Mouse (Mus musculus) hindbrain, embryonic 16.5 days (tissue): Measurements from ENCODE around the gene Myrfl. TPM values are rescaled to one million over a fixed set of nuclear protein-coding genes. Genes with fewer than 3 reads are reported as not detected.

Source experiments
- ATAC-seq: fragments of 200-750 bp; cut with Nextera tagmentation; 2 replicates; pipeline ENCODE4 v1.8.0; 2017; ENCODE audit warnings: moderate TSS enrichment, moderate library complexity
- H3K27ac ChIP-seq: fragments of 300-500 bp; sonication (generic); 2 replicates; pipeline ENCODE4 v1.5.1; 2014; ENCODE audit warnings: low read depth, mild to moderate bottlenecking, control low read depth, low read length, moderate library complexity
- H3K27me3 ChIP-seq: fragments of 300-500 bp; sonication (generic); replicated peaks from 2 replicates; pipeline ENCODE4 v1.6.1; 2014; ENCODE audit warnings: low read length; ENCODE audit not compliant: control insufficient read depth, insufficient read depth
- H3K36me3 ChIP-seq: fragments of 300-500 bp; sonication (generic); 2 replicates; pipeline ENCODE4 v1.6.1; 2014; ENCODE audit warnings: mild to moderate bottlenecking, low read length, moderate library complexity, mixed read lengths; ENCODE audit not compliant: control insufficient read depth, insufficient read depth
- H3K4me1 ChIP-seq: fragments of 300-500 bp; sonication (generic); 2 replicates; pipeline ENCODE4 v1.6.1; 2014; ENCODE audit warnings: low read depth, low read length; ENCODE audit not compliant: control insufficient read depth, insufficient read depth
- H3K4me2 ChIP-seq: fragments of 300-500 bp; sonication (generic); 2 replicates; pipeline ENCODE4 v1.6.1; 2014; ENCODE audit warnings: mild to moderate bottlenecking, low read length, control low read depth, moderate library complexity
- H3K4me3 ChIP-seq: fragments of 300-500 bp; sonication (generic); 2 replicates; pipeline ENCODE4 v1.5.1; 2014; ENCODE audit warnings: mild to moderate bottlenecking, low read length, control low read depth, moderate library complexity
- H3K9ac ChIP-seq: fragments of 300-500 bp; sonication (generic); 2 replicates; pipeline ENCODE4 v1.6.1; 2014; ENCODE audit warnings: low read depth, mild to moderate bottlenecking, control low read depth, low read length, moderate library complexity
- H3K9me3 ChIP-seq: fragments of 300-500 bp; sonication (generic); 2 replicates; pipeline ENCODE4 v1.6.1; 2014; ENCODE audit warnings: mild to moderate bottlenecking, low read length, moderate library complexity; ENCODE audit not compliant: control insufficient read depth
- WGBS: fragments of 180-500 bp; shearing (Covaris S2); extraction: QIAGEN DNeasy Blood & Tissue Kit; methylation state at CpG from one replicate; pipeline ENCODE4 v1.1.7; 2014; 5-methylcytosine and 5-hydroxymethylcytosine counted together
- polyA plus RNA-seq: library from polyadenylated mRNA; unstranded; fragments of >200 nt; fragmentation: Nextera tagmentation; extraction: Ambion mirVana; gene quantifications from 2 replicates; pipeline ENCODE4 v1.2.1, GENCODE M21; 2015

Gene Myrfl
- polyA plus RNA-seq: 0.11 and 0.15 TPM in 2 replicates

- no peaks in the 10 kb centered on the region for H3K27me3 ChIP-seq
- no peak within 1 kb of the TSS for H3K4me3 ChIP-seq
- no peaks in the 10 kb centered on the region for H3K36me3 ChIP-seq
- H3K9me3 ChIP-seq: no peaks in the 10 kb centered on the region
- no peaks in the 10 kb centered on the region for H3K4me1 ChIP-seq
- ATAC-seq: no peak
- no peak within 1 kb of the TSS for H3K27ac ChIP-seq
- 81% methylated on average over 17 of the region's 17 CpGs for whole genome bisulfite sequencing
- no peak within 1 kb of the TSS for H3K4me2 ChIP-seq
- no peak within 1 kb of the TSS for H3K9ac ChIP-seq
Observed at GRCm38 (mm10) chr10:116896336-116897177, at the start of gene Myrfl. Gene Myrfl (minus strand): TSS chr10:116896919.

- no peak overlapping the region for H3K9ac ChIP-seq
- H3K27ac ChIP-seq: no peak overlapping the region
- H3K9me3 ChIP-seq: no peaks in the 10 kb centered on the region
- no peaks in the 10 kb centered on the region for H3K27me3 ChIP-seq
- ATAC-seq: no peak
- H3K4me3 ChIP-seq: no peak overlapping the region
- peaks cover 5% of the 10 kb centered on the region; the same call in 1 of the 2 replicates for H3K36me3 ChIP-seq
- peaks cover 10% of the 10 kb centered on the region for H3K4me1 ChIP-seq
- WGBS: 68% methylated on average over 10 of the region's 10 CpGs
- no peak overlapping the region for H3K4me2 ChIP-seq
Observed at GRCm38 (mm10) chr10:116944940-116945339, 48.2 kb upstream of the Myrfl start.

GRCm38 (mm10) chr10:116944144-116944543 lies 47.4 kb upstream of the Myrfl start:
- Histone ChIP-seq H3K27ac (no peak overlapping the region), H3K9ac (no peak overlapping the region), H3K4me2 (no peak overlapping the region), H3K9me3 (no peaks in the 10 kb centered on the region), H3K36me3 (peaks cover 6% of the 10 kb centered on the region; the same call in 1 of the 2 replicates), H3K4me3 (no peak overlapping the region), H3K27me3 (no peaks in the 10 kb centered on the region), H3K4me1 (peaks cover 9% of the 10 kb centered on the region)
- WGBS: 88% methylated on average over 3 of the region's 3 CpGs
- ATAC-seq: no peak

- Histone ChIP-seq H3K9me3 (no peaks in the 10 kb centered on the region), H3K4me2 (no peak overlapping the region), H3K27me3 (no peaks in the 10 kb centered on the region), H3K4me1 (no peaks in the 10 kb centered on the region), H3K9ac (no peak overlapping the region), H3K27ac (no peak overlapping the region), H3K36me3 (peaks cover 15% of the 10 kb centered on the region), H3K4me3 (no peak overlapping the region)
- ATAC-seq: no peak
- 94% methylated on average over 6 of the region's 6 CpGs for WGBS
Observed at GRCm38 (mm10) chr10:116943025-116943424, 46.3 kb upstream of the Myrfl start.

GRCm38 (mm10) chr10:116935028-116935427 lies 38.3 kb upstream of the Myrfl start:
- H3K27ac ChIP-seq: no peak overlapping the region
- H3K4me3 ChIP-seq: no peak overlapping the region
- WGBS: 64% methylated on average over 12 of the region's 12 CpGs
- H3K27me3 ChIP-seq: no peaks in the 10 kb centered on the region
- H3K9me3 ChIP-seq: no peaks in the 10 kb centered on the region
- no peak overlapping the region for H3K9ac ChIP-seq
- no peak overlapping the region for H3K4me2 ChIP-seq
- no peak for ATAC-seq
- H3K4me1 ChIP-seq: no peaks in the 10 kb centered on the region
- peaks cover 23% of the 10 kb centered on the region for H3K36me3 ChIP-seq

- H3K27me3 ChIP-seq: no peaks in the 10 kb centered on the region
- WGBS: 90% methylated on average over 7 of the region's 7 CpGs
- H3K27ac ChIP-seq: no peak overlapping the region
- no peak overlapping the region for H3K4me3 ChIP-seq
- no peak overlapping the region for H3K9ac ChIP-seq
- H3K4me1 ChIP-seq: no peaks in the 10 kb centered on the region
- no peak overlapping the region for H3K4me2 ChIP-seq
- H3K36me3 ChIP-seq: peaks cover 19% of the 10 kb centered on the region
- no peaks in the 10 kb centered on the region for H3K9me3 ChIP-seq
- no peak for ATAC-seq
Observed at GRCm38 (mm10) chr10:116933794-116934193, 37.1 kb upstream of the Myrfl start.

GRCm38 (mm10) chr10:116932418-116932817 lies 35.7 kb upstream of the Myrfl start:
- Histone ChIP-seq H3K4me2 (no peak overlapping the region), H3K9ac (no peak overlapping the region), H3K36me3 (peaks cover 9% of the 10 kb centered on the region), H3K4me1 (no peaks in the 10 kb centered on the region), H3K9me3 (no peaks in the 10 kb centered on the region), H3K27me3 (no peaks in the 10 kb centered on the region), H3K27ac (no peak overlapping the region), H3K4me3 (no peak overlapping the region)
- no peak for ATAC-seq
- WGBS: 82% methylated on average over 13 of the region's 13 CpGs

GRCm38 (mm10) chr10:116931497-116932179 lies 34.9 kb upstream of the Myrfl start:
- no peak overlapping the region for H3K4me3 ChIP-seq
- WGBS: 89% methylated on average over 15 of the region's 15 CpGs
- no peaks in the 10 kb centered on the region for H3K4me1 ChIP-seq
- H3K36me3 ChIP-seq: peaks cover under 1% of the 10 kb centered on the region
- no peak overlapping the region for H3K9ac ChIP-seq
- H3K27ac ChIP-seq: no peak overlapping the region
- H3K27me3 ChIP-seq: no peaks in the 10 kb centered on the region
- no peak overlapping the region for H3K4me2 ChIP-seq
- H3K9me3 ChIP-seq: no peaks in the 10 kb centered on the region
- ATAC-seq: no peak

- Histone ChIP-seq H3K4me3 (no peak overlapping the region), H3K4me2 (no peak overlapping the region), H3K27me3 (no peaks in the 10 kb centered on the region), H3K9ac (no peak overlapping the region), H3K4me1 (no peaks in the 10 kb centered on the region), H3K9me3 (no peaks in the 10 kb centered on the region), H3K27ac (no peak overlapping the region), H3K36me3 (no peaks in the 10 kb centered on the region; the same call in none of the 2 replicates)
- no peak for ATAC-seq
- 82% methylated on average over 6 of the region's 7 CpGs for WGBS
Observed at GRCm38 (mm10) chr10:116930936-116931335, 34.2 kb upstream of the Myrfl start.
